Mouse (Mus musculus) brown adipose tissue, adult 24 weeks (tissue): ENCODE measurements around the gene Piwil1. TPM values are rescaled to one million over a fixed set of nuclear protein-coding genes. Genes with fewer than 3 reads are reported as not detected.

ENCODE experiments used
- H3K27ac ChIP-seq: fragments of 200-500 bp; replicated peaks from 2 replicates; pipeline ENCODE4 v1.5.1; 2012; ENCODE audit warnings: low read depth, mild to moderate bottlenecking, low read length
- H3K4me1 ChIP-seq: fragments of 200-500 bp; 2 replicates; pipeline ENCODE4 v1.6.1; 2012; ENCODE audit warnings: low read length, mixed read lengths; ENCODE audit not compliant: control insufficient read depth, insufficient read depth, insufficient read length
- H3K4me3 ChIP-seq: fragments of 200-500 bp; 2 replicates; pipeline ENCODE4 v1.5.1; 2012; ENCODE audit warnings: low read depth, mild to moderate bottlenecking, low read length, moderate library complexity; ENCODE audit not compliant: insufficient read depth
- polyA plus RNA-seq: library from polyadenylated mRNA; stranded (reverse); fragments of >200 nt; gene quantifications from 2 replicates; pipeline ENCODE4 v1.2.4, GENCODE M21; 2012; ENCODE audit not compliant: missing spikeins, insufficient read depth, insufficient read length

The Piwil1 gene
- polyA plus RNA-seq: not detected in 2 replicates

- Histone ChIP-seq H3K27ac (no peak within 1 kb of the TSS), H3K4me1 (no peaks in the 10 kb centered on the region), H3K4me3 (no peak within 1 kb of the TSS)
These were observed at the start of gene Piwil1 for GRCm38 (mm10) chr5:128702224-128702623. TSS of gene Piwil1 (plus strand) at chr5:128702524.

- Histone ChIP-seq H3K4me3 (no peak overlapping the region), H3K4me1 (no peaks in the 10 kb centered on the region), H3K27ac (no peak overlapping the region)
These were observed 45.7 kb upstream of the Piwil1 start for GRCm38 (mm10) chr5:128656496-128657135.

GRCm38 (mm10) chr5:128660101-128660500 lies 42.2 kb upstream of the Piwil1 start:
- Histone ChIP-seq H3K4me1 (no peaks in the 10 kb centered on the region), H3K27ac (no peak overlapping the region), H3K4me3 (no peak overlapping the region)

GRCm38 (mm10) chr5:128662881-128663280 lies 39.4 kb upstream of the Piwil1 start:
- Histone ChIP-seq H3K4me3 (no peak overlapping the region), H3K4me1 (no peaks in the 10 kb centered on the region), H3K27ac (no peak overlapping the region)

- Histone ChIP-seq H3K4me3 (no peak overlapping the region), H3K4me1 (no peaks in the 10 kb centered on the region), H3K27ac (no peak overlapping the region)
These were observed 38.3 kb upstream of the Piwil1 start for GRCm38 (mm10) chr5:128663976-128664375.

GRCm38 (mm10) chr5:128665045-128665444 lies 37.3 kb upstream of the Piwil1 start:
- Histone ChIP-seq H3K4me1 (no peaks in the 10 kb centered on the region), H3K4me3 (no peak overlapping the region), H3K27ac (no peak overlapping the region)

GRCm38 (mm10) chr5:128667303-128667702 lies 35.0 kb upstream of the Piwil1 start:
- Histone ChIP-seq H3K27ac (no peak overlapping the region), H3K4me3 (no peak overlapping the region), H3K4me1 (no peaks in the 10 kb centered on the region)

- H3K27ac ChIP-seq: no peak overlapping the region
- no peaks in the 10 kb centered on the region for H3K4me1 ChIP-seq
- no peak overlapping the region for H3K4me3 ChIP-seq
These were observed 28.2 kb upstream of the Piwil1 start for GRCm38 (mm10) chr5:128674124-128674523.

GRCm38 (mm10) chr5:128677373-128677772 lies 25.0 kb upstream of the Piwil1 start:
- no peaks in the 10 kb centered on the region for H3K4me1 ChIP-seq
- no peak overlapping the region for H3K4me3 ChIP-seq
- no peak overlapping the region for H3K27ac ChIP-seq

GRCm38 (mm10) chr5:128677861-128678260 lies 24.5 kb upstream of the Piwil1 start:
- no peaks in the 10 kb centered on the region for H3K4me1 ChIP-seq
- H3K27ac ChIP-seq: no peak overlapping the region
- no peak overlapping the region for H3K4me3 ChIP-seq

- Histone ChIP-seq H3K27ac (no peak overlapping the region), H3K4me1 (no peaks in the 10 kb centered on the region), H3K4me3 (no peak overlapping the region)
These were observed 20.9 kb upstream of the Piwil1 start for GRCm38 (mm10) chr5:128681456-128681855.

- Histone ChIP-seq H3K4me1 (no peaks in the 10 kb centered on the region), H3K27ac (no peak overlapping the region), H3K4me3 (no peak overlapping the region)
These were observed 18.1 kb upstream of the Piwil1 start for GRCm38 (mm10) chr5:128684192-128684591.

GRCm38 (mm10) chr5:128684621-128685020 lies 17.7 kb upstream of the Piwil1 start:
- no peak overlapping the region for H3K4me3 ChIP-seq
- no peaks in the 10 kb centered on the region for H3K4me1 ChIP-seq
- H3K27ac ChIP-seq: no peak overlapping the region

- Histone ChIP-seq H3K4me3 (no peak overlapping the region), H3K4me1 (no peaks in the 10 kb centered on the region), H3K27ac (no peak overlapping the region)
These were observed 15.2 kb upstream of the Piwil1 start for GRCm38 (mm10) chr5:128687139-128687538.

GRCm38 (mm10) chr5:128694107-128694506 lies 8.2 kb upstream of the Piwil1 start:
- H3K27ac ChIP-seq: no peak overlapping the region; the same call in 1 of the 2 replicates
- no peaks in the 10 kb centered on the region; the same call in 1 of the 2 replicates for H3K4me1 ChIP-seq

GRCm38 (mm10) chr5:128694611-128695325 lies 7.6 kb upstream of the Piwil1 start:
- Histone ChIP-seq H3K4me3 (no peak overlapping the region), H3K4me1 (no peaks in the 10 kb centered on the region; the same call in 1 of the 2 replicates), H3K27ac (no peak overlapping the region)

More at GRCm38 (mm10) chr5:128694107-128694506, 8.2 kb upstream of the Piwil1 start:
- no peak overlapping the region for H3K4me3 ChIP-seq
